Mouse (Mus musculus): Measurements from ENCODE around the gene 4930519G04Rik.
"Not testable (repeated sequence)": the region's sequence is repeated elsewhere in the genome, so short reads cannot be mapped to it uniquely, and the experiment has no call there.

Gene 4930519G04Rik

DNA sequence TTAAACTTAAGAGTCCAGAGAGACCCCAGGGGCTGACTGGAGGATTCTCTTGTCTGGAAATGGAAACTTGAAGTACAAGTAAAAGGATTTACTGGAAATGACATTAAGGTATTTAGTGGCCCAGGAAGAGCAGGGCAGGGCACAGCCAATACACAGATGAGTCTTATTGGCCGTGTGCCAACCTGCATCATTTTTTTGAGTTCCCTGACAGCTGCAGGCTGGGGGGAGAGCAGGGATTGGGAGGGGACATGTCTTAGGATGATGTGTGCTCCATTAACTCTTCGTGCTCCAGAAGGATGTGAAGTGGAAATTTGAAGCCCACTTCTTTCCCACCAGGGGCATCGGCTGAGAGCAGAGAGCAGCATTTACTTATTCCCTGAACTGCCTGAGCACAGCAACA lies 11.3 kb upstream of the 4930519G04Rik start:
- peak; percentile 62 for DNase-seq (ENCODE audit: low read depth, low spot score)

DNA sequence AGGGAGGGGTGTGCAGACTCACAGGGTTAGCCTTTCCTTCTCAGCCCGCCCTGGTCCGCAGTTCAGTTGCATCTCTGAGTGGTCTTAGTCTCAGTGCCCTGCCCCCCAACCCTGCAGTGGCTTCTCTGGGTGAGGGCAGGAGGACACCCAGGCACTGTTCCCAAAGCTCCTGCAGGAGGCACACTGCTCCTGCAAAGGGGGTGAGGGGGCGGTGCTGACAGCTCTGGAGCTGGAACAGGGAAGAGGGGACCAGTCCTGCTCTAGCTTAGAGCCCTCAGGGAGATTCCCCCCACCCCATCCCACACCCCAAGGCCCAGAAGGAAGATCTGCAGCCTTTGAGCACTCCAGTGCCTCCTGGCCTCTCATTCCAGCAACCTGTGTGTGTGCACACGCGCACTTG lies 10.8 kb upstream of the 4930519G04Rik start:
- no peak for DNase-seq (ENCODE audit: low read depth, low spot score)

DNA sequence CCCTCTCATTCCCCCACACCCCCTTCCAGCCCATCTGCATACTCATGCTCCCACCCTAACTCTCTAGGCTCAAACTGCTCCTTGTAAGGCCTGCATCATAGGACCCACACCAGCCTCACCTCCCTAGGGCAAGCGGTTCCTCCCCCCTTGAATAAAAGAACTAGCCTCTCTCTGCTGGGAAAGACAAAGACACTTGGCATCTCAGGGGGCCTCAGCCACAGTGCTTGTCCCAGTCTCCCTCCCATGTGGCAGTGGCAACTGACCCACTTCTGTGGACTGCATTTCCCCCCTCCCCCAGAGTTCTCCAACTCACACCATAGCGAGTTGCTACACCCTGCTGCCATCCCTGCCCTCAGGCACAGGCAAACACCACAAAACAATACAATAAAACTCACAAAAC lies 9.1 kb upstream of the 4930519G04Rik start:
- DNase-seq (ENCODE audit: low read depth, low spot score) = not testable (repeated sequence)

DNA sequence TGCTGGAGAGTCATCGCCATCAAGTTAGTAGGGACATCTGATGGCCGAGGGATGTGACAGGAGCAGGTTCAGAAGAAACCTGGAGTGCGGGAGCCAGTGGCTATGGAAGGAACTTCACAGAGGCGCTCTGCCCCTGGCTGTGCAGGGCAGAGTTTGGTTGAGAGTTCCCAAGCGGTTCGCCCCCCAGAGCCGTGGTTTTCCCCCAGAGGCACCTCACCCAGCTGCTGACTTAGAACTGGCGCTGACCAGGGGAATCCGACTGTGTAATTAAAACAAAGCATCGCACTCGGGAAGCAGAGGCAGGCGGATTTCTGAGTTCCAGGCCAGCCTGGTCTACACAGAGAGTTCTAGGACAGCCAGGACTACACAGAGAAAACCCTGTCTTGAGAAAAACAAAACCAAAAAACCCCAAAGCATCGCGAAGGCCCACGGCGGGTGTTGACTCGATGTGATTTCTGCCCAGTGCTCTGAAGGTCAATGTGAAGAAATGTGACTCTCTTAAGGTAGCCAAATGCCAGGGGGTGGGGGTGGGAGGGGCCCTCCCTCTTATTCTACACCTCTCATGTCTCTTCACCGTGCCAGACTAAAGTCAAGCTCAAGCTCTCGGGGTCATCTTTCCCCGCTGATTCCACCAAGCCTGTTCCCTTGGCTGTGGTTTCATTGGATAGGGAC lies 1.8 kb upstream of the 4930519G04Rik start:
- no peak for DNase-seq (ENCODE audit: low read depth, low spot score)

DNA sequence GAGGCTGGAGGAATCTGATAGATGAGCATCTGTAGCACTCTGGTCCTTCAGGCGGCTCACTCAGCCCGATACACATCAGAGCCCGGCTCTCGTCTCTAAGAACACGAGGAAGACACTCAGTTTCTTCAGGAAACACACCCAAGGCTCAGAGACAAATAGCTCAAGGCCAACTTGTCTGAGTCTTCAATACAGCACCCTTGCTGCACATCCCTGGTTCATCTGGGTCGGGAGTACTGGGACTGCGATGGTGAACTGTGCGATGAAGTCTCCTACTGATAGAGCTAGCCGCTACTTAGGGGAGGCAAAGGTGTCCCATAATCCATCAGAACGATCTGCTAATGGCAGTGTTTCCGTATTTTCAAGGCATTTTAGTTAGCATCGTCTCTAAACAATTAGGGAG lies 5.1 kb downstream of the 4930519G04Rik start, which contains the start of gene Gm9936:
Gene Gm9936 (minus strand): TSS at position 101 of the 400 bp plus-strand sequence.
- DNase-seq (ENCODE audit: low read depth, low spot score) = no peak

DNA sequence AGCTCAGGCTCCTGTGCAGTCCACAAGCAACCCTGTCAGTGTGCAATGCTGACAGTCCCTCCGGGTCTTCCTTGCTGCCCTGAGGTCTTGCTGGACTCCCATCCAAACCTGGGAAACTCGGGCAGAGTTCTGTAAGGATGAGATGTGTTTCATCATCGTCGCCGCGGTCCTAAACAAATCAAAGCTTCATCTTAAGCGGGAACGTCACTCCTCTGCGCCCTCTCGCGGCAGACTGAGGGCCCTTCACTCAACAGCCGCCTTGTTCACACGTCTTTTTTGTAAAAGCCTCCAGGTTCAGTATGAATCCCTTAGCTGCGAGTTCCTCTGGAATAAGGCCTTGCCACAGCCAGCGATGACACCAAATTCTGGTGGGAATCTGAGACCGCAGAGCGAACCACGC lies 5.8 kb downstream of the 4930519G04Rik start:
- DNase-seq (ENCODE audit: low read depth, low spot score) = peak; percentile 87

DNA sequence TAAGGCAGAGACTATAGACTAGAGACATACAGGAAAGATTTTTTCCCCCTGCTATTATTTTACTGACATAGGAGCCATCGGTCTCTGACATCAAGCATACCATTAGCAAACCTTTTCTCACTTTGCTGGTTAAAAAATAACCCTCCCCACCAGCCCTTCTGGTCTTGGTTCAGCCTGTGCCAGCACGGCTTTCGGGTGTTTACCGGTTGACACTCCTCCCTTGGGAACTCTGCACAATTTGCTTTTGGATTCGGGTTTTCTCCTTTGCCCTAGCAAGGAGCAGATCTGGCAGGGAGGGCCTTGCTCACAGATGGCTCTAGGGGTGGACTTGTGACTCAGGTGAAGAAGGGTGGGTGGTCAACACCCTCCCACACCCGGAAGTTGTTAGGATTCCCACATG lies 8.3 kb downstream of the 4930519G04Rik start:
- no peak for DNase-seq (ENCODE audit: low read depth, low spot score)

DNA sequence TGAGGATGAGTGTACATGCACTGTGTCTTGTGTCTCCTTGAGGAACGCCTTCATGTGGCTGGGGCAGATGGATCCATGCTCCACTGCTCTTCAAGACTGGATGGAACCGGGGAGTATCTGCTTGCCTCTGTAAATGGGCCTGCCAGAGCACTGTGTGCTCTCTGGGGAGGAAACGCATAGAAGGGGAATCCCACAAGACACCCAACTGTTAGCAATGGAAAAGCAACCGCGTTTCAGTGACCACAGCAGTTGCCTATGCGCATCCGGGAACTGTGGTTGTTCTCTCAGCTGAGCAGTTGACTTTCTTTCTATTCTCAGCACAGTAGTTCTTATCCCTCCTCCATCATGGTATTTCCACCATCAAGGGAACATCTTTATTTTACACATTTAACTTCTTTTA lies 11.3 kb downstream of the 4930519G04Rik start:
- DNase-seq (ENCODE audit: low read depth, low spot score) = no peak

DNA sequence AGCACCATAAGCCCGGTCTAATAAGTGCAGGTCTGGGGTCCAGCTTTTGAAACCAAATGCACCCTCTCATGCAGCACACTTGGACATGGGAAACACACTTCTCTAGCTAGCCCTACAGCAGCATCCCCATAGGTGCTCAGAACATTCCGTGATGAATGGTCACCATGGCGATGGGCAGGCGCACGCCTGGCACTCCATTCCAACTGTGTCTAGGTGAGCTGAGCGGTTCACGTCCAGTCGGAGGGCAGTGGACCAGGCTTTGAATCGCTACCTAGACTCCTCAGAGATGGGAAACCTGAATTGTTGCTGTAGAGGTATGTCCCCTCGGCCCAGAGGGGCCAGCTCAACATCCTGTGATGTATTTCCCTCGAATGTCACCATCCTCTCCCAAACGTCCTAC lies 11.8 kb downstream of the 4930519G04Rik start:
- DNase-seq (ENCODE audit: low read depth, low spot score) = no peak

DNA sequence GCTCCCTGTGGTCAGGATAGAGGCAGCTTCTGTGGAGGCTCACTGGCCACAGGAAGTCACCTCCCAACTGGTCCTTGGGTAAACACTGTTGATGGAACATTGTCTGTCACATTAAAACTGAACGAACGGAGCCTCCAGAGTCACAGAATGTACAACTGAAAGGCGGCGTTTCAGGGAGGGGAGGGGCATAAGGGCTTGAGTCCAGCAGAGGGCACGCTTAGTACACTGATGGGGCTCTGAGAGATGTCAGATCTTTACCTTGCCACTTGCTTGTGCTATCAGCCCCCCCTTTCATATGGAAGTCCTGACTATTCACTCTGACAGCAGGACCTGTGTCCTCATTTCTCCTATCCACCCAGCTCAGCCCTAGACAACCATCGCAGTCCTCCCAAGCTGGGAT lies 22.4 kb downstream of the 4930519G04Rik start:
- DNase-seq (ENCODE audit: low read depth, low spot score) = no peak

DNA sequence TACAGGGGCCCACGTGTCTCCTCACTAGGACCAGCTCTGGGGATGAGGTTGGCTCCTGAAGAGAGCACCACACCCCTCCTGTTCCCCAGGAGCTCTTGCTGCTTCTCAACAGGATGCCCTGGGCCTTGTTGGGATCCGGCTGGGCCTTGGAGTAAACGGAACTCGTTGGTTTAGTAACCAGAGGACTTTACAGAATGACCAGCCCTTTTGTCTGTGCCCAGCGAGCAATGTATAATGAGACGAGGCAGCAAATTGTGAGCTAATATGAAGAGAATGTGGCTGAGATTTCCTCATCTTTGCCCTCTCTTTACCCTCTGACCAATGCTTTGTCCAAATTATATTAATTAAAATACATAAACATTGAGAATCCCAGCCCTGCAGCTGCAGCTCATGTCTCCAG lies 22.9 kb downstream of the 4930519G04Rik start:
- no peak for DNase-seq (ENCODE audit: low read depth, low spot score)

DNA sequence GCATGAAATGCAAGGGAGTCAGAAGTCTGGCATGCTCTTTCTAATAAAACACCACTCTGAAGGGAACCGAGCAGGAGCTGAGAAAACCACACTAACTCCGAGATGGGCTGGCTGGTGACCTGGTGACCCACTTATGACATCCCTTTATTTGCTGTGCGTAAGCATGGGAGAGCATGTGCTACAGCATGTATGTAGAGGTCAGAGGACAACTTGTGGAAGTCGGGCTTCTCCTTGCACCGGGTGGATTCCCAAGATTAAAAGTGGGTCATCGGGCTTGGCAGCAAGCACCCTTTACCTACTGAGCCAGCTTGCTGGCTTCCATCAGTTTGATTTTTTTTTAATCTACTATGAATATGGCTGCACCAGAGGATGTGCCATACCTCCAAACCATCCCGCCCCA lies 24.0 kb downstream of the 4930519G04Rik start:
- no peak for DNase-seq (ENCODE audit: low read depth, low spot score)

DNA sequence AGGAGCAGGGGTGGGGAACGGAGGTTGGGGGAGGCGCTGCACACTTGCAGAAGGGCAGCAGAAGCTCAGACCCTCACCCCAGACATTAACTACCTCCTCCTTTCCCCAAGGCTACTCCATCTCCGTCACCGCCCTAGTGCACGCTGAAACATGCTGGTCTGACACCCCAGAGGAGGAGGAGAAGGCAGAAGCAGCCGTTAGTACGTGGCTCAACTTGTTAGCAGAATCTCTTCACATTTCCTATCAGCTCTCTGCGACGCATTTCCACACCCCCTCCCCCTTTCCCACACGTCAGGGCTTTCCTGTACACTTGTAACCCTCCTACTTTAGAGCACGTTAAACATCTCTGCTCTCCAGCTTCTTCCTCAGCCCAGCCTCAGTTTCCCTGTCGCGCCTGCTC lies 25.9 kb downstream of the 4930519G04Rik start:
- DNase-seq (ENCODE audit: low read depth, low spot score) = no peak

DNA sequence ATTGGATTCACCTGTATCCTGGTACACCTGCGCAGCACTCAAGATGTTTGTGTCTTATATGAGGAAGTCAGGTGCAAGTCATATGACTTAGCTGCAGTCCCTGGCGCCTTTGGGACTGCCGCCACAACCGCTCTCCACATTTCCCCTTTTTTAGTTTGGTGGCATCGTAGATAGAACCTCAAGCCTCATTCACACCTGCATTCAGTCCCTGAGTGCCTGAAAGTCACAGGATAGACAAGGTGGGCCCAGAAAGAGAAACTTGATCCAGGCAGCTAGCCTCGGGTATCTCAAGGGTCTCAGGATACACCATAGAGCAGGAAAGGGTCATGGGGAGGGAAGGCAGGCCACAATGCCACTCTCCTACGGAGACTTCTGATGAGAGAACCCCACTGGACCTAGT lies 28.9 kb downstream of the 4930519G04Rik start:
- DNase-seq (ENCODE audit: low read depth, low spot score) = not testable (repeated sequence)

DNA sequence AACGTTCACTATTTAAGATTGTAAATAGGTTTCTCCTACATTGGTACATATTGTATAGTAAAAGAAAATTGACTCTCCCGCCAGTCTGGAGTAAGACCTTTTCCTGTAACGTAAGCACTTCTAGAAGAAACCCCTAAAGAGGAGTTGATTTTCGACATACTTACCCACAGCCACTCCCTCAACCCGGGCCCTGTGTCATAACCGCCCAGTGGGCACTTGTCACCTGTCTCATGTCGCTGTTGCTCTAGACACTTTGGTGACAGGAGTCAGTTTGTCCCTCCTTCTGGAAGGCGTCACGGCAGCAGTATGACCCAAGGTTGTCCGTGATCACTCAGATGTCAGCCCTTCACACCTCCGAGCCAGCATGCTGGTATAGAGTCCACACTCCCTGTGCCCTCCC lies 29.6 kb downstream of the 4930519G04Rik start:
- DNase-seq (ENCODE audit: low read depth, low spot score) = no peak

DNA sequence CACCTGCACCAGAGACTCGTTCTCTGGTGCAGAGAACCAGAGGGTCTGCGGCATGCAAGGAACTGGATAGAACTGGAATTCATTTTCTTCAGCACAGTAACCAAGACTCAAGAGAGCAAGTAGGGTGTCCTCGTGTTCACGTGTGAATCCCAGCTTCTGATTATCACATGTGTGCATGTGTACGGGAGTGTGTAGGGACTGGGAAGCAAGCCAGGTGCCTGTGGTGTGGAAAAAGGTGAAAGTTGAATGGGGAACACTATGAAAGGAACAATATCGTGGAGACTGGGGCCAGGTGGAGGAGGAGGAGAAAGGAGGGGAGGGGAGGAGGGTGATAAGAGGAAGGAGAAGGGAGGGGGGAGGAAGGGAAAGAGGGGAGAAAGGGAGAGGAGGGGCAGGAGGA lies 33.3 kb downstream of the 4930519G04Rik start:
- DNase-seq (ENCODE audit: low read depth, low spot score) = no peak

DNA sequence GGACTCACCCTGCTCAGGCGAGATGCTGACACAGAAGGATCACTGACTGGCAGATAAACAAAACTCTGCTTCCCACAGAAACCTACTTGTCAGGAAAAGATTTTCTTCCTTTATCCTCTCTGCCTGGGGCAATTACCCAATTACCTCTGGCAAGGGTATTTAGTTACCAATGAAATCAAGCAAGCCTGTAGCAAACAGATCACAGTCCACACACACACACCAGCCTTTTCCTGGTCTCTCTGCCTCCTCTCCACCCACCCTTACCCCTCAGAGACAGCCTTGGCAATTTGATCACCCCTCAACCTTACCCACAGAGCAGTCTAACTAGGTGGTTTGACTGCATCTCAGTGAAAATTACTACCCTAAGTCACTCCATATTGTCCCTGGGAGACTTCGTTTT lies 35.5 kb downstream of the 4930519G04Rik start:
- DNase-seq (ENCODE audit: low read depth, low spot score) = no peak

DNA sequence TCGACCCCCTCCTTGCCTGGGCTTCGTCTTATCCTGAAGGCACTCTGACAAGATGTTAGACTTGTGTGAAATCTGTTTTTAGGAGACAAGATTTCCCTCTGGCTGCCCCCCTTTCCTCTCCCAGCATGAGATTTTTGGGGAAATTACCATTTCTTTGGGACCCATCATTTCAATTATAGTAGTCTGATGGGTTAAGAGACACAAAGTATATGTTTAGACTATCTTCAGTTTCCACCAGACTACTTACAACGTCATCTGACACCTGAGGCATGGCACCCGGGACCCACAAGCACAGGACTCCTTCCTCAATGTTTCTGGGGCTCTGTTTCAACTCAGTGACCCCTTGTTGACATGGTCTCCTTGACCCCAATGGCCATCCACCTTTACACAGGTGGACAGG lies 42.1 kb downstream of the 4930519G04Rik start:
- no peak for DNase-seq (ENCODE audit: low read depth, low spot score)

DNA sequence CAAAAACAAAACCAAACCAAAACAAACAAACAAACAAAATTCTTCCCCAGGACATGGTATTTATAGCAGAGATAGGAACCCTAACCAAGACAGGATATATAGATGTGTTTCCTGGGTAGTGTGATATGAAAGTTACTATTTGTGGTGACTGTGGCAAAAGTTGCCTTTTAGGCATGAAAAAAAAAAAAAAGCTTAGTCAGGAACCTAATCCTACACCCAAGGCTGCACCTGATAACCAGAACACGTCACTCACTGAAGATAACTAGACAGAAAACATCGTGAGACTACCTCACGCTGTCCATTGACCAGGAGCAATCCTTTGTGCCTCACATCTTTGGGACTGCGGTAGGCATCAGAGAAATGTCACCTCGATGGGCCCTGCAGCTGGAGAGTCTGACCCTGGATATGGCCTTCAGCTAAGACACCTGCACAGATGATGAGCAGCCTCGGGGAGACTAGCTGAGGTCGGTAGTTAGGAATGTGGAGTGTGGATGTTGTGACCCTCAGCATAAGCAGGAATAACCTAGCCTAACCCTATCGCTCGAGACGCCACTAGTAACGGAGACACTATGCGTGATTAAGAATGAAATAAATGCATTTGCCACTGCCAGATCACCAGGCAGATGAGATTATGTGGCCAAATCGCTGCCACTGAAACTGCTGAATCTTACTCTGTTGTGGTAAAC lies 43.4 kb downstream of the 4930519G04Rik start, which contains the start of gene Oasl2:
Gene Oasl2 (plus strand): TSS at position 249 of the 686 bp plus-strand sequence.
- DNase-seq (ENCODE audit: low read depth, low spot score) = no peak

DNA sequence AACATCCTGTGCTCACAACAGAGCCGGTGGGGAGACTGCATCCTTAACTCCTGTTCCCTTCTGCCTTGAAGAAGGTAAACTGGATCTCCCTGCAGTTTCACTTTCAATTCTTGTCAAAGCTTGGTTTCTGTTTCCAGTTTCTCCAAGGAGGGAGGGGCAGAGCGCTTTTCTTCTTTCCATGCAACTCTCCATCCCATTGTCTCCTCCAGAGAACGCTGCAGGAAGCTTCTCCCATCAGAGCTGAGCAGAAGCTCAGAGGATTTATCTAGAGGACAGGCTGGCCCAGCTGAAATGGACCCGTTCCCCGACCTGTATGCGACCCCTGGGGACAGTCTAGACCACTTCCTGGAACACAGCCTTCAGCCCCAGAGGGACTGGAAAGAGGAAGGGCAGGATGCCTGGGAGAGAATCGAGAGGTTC lies 43.9 kb downstream of the 4930519G04Rik start:
- DNase-seq (ENCODE audit: low read depth, low spot score) = no peak

DNA sequence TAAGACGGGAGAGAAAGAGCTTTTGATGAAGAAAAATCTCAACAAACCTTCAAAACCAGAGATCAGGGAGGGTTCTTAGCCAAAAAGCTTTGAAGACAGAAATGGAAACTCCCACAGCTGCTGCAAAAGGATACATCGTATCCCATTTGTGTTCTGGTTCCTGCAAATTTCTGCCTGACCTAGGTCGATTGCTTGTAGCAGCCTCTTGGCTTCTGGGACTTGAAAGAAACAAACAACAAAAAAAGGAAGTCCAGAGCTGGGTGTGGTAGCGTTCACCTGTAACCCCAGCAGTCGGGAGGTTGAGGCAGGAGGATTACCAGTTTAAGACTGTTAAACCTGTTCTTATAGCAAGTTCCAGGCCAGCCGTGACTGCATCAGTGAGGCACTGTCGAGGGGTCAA lies 45.4 kb downstream of the 4930519G04Rik start:
- no peak for DNase-seq (ENCODE audit: low read depth, low spot score)

DNA sequence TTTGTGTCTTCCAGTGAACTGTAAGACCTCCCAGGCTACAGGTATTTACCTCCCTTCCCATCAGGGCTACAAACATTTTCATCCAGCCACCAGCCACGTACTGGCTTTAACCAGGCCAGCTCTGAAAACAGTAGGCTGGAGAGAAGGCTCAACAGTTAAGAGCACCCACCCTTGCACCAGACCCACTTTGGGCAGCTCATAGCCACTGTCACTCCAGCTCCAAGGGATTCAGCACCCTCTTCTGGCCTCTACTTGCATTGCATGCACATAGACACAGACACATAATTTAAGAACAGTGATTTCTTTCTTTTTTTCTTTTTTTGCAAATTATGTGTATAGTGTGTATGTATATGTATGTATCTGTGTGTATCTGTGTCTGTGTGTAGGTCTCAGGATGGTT lies 48.9 kb downstream of the 4930519G04Rik start:
- peak; percentile 60 for DNase-seq (ENCODE audit: low read depth, low spot score)

DNA sequence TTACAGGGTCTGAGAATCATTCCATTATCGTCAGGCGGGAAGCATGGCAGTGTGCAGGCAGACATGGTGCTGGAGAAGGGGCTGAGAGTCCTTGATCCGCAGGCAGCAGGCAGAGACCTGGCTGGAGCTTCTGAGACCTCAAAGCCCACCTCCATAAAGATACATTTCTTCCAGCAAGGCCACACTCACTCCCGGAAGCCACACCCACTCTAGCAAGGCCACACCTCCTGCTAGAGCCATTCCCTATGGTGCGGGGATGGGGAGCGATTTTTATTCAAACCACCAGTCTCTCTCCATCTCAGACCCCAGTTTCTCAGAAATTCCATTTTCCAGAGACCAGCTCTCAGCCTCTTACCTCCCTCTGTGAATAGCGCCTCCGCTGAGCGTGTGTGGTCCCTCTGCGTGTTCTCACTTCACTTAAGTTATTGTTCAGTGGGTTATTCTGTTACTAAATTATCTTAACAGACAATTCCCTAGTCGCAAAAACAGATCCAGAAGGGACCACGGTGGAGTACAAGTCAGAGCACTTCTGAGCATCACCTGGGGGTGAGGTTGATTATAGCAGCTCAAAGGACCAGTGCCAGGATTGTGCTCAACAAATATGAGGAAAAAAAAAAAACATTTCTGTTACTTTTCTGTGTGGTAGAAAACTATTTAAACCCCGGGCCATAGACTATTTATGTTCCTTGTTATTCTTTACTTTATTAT lies 55.3 kb downstream of the 4930519G04Rik start:
- no peak for DNase-seq (ENCODE audit: low read depth, low spot score)

Measured in mesoderm, embryonic 11.5 days (tissue).